In genomic region chr10:111595513-111595995, GRCm38 (mm10) we compare ENCODE assay signal across 9 mouse cellular contexts.
DNase-seq lines count a peak whose midpoint lies in the region; ATAC-seq and TF ChIP-seq lines count a peak whose summit lies in the region.
"Had no signal": no experiment of that assay in that cellular context is flagged by ENCODE, and none has a peak within 500 bp of the region (broad histone marks: within the 10 kb centered on the region; RNA-seq: fewer than 3 reads in every experiment).

No protein-coding gene starts in this region.

- no peak for TF ChIP-seq POLR2A in testis, adult 2 months (IDR thresholded peaks at IDR 0.05; ENCODE audit: control insufficient read depth, low read depth, low read length)

- peak overlapping the region; percentile 9; the same call in 1 of the 2 replicates for H3K27ac ChIP-seq in forebrain, embryonic 10.5 days
- no peak overlapping the region for H3K27ac ChIP-seq in forebrain, embryonic 15.5 days (replicated peaks)
- H3K27ac ChIP-seq in testis, adult 2 months (ENCODE audit: control insufficient read depth, insufficient read depth, low read depth, low read length): no peak overlapping the region
- peak overlapping the region; percentile 48 for H3K27ac ChIP-seq in liver, embryonic 15.5 days (replicated peaks)
- no peak overlapping the region for H3K27ac ChIP-seq in forebrain, embryonic 11.5 days (ENCODE audit: low read depth, low read length)
- H3K27ac ChIP-seq: embryonic facial prominence, embryonic 12.5 days had no signal

- peaks cover 4% of the 10 kb centered on the region; the same call in 1 of the 2 replicates for H3K9me3 ChIP-seq in forebrain, embryonic 10.5 days
- no peaks in the 10 kb centered on the region for H3K9me3 ChIP-seq in forebrain, embryonic 15.5 days
- H3K9me3 ChIP-seq in liver, embryonic 15.5 days (replicated peaks): no peaks in the 10 kb centered on the region
- no peaks in the 10 kb centered on the region for H3K9me3 ChIP-seq in forebrain, embryonic 11.5 days (ENCODE audit: control insufficient read depth, low read length)
- H3K9me3 ChIP-seq: embryonic facial prominence, embryonic 12.5 days had no signal

- H3K4me3 ChIP-seq in forebrain, embryonic 10.5 days: no peak overlapping the region
- H3K4me3 ChIP-seq in forebrain, embryonic 15.5 days: no peak overlapping the region
- peak overlapping the region; percentile 95 for H3K4me3 ChIP-seq in testis, adult 2 months (ENCODE audit: control insufficient read depth, low read depth, low read length)
- no peak overlapping the region for H3K4me3 ChIP-seq in liver, embryonic 15.5 days (replicated peaks)
- H3K4me3 ChIP-seq in forebrain, embryonic 11.5 days (ENCODE audit: low read depth, low read length): no peak overlapping the region
- H3K4me3 ChIP-seq: embryonic facial prominence, embryonic 12.5 days had no signal

- WGBS in forebrain, embryonic 10.5 days: 69% methylated on average over 8 of the region's 8 CpGs
- 80% methylated on average over 8 of the region's 8 CpGs for WGBS in forebrain, embryonic 15.5 days
- whole genome bisulfite sequencing in liver, embryonic 15.5 days (ENCODE audit: insufficient replicate concordance): 5% methylated on average over 8 of the region's 8 CpGs
- 69% methylated on average over 8 of the region's 8 CpGs for WGBS in forebrain, embryonic 11.5 days

- peaks cover 21% of the 10 kb centered on the region for H3K4me1 ChIP-seq in forebrain, embryonic 10.5 days
- peaks cover 7% of the 10 kb centered on the region for H3K4me1 ChIP-seq in forebrain, embryonic 15.5 days
- peaks cover 9% of the 10 kb centered on the region for H3K4me1 ChIP-seq in testis, adult 2 months (ENCODE audit: control insufficient read depth, insufficient read depth, low read length)
- H3K4me1 ChIP-seq in liver, embryonic 15.5 days (replicated peaks): peaks cover 48% of the 10 kb centered on the region
- no peaks in the 10 kb centered on the region for H3K4me1 ChIP-seq in forebrain, embryonic 11.5 days (replicated peaks; ENCODE audit: control insufficient read depth, insufficient read depth, low read length)

- ATAC-seq in forebrain, embryonic 15.5 days (replicated peaks): no peak
- peak; percentile 82 for ATAC-seq in liver, embryonic 15.5 days (ENCODE audit: insufficient read depth)
- no peak for ATAC-seq in forebrain, embryonic 11.5 days (replicated peaks; ENCODE audit: low FRiP score)

- DNase-seq in forebrain, embryonic 10.5 days (ENCODE audit: extremely low spot score, low spot score): no peak
- no peak for DNase-seq in testis, postnatal 14 days (ENCODE audit: low spot score)
- no peak for DNase-seq in gastrocnemius, postnatal 4 days (ENCODE audit: low spot score in 2 of 2)
- no peak for DNase-seq in forebrain, embryonic 11.5 days (ENCODE audit: low spot score)
- no peak for DNase-seq in spleen, postnatal 14 days (ENCODE audit: low spot score in 2 of 2)

- H3K36me3 ChIP-seq in forebrain, embryonic 10.5 days (replicated peaks): no peaks in the 10 kb centered on the region
- no peaks in the 10 kb centered on the region for H3K36me3 ChIP-seq in forebrain, embryonic 15.5 days
- no peaks in the 10 kb centered on the region for H3K36me3 ChIP-seq in testis, adult 2 months (ENCODE audit: control insufficient read depth, insufficient read depth, low read length)
- H3K36me3 ChIP-seq in liver, embryonic 15.5 days (replicated peaks): no peaks in the 10 kb centered on the region
- H3K36me3 ChIP-seq in forebrain, embryonic 11.5 days (ENCODE audit: control insufficient read depth, insufficient read depth, low read length): no peaks in the 10 kb centered on the region
- H3K36me3 ChIP-seq: embryonic facial prominence, embryonic 12.5 days had no signal

- H3K27me3 ChIP-seq in forebrain, embryonic 10.5 days (ENCODE audit: poor library complexity, severe bottlenecking): peaks cover 1% of the 10 kb centered on the region; the same call in 1 of the 2 replicates
- H3K27me3 ChIP-seq in forebrain, embryonic 15.5 days: no peaks in the 10 kb centered on the region
- no peaks in the 10 kb centered on the region for H3K27me3 ChIP-seq in testis, adult 2 months (ENCODE audit: control insufficient read depth, insufficient read depth, low read length)
- 0 out of 2 replicates have a peak, but pooled peaks cover 3% of the 10 kb centered on the region for H3K27me3 ChIP-seq in liver, embryonic 15.5 days
- H3K27me3 ChIP-seq in forebrain, embryonic 11.5 days (ENCODE audit: control insufficient read depth, insufficient read depth, low read length): no peaks in the 10 kb centered on the region
- H3K27me3 ChIP-seq: embryonic facial prominence, embryonic 12.5 days had no signal

- no peak overlapping the region for H3K4me2 ChIP-seq in forebrain, embryonic 15.5 days (replicated peaks)
- H3K4me2 ChIP-seq in liver, embryonic 15.5 days: peak overlapping the region; percentile 46
- no peak overlapping the region for H3K4me2 ChIP-seq in forebrain, embryonic 11.5 days (ENCODE audit: low read depth, low read length, severe bottlenecking)
- H3K4me2 ChIP-seq: embryonic facial prominence, embryonic 12.5 days had no signal

- no peak overlapping the region for H3K9ac ChIP-seq in forebrain, embryonic 15.5 days (replicated peaks)
- H3K9ac ChIP-seq in liver, embryonic 15.5 days: no peak overlapping the region
- H3K9ac ChIP-seq in forebrain, embryonic 11.5 days (ENCODE audit: low read length): no peak overlapping the region
- H3K9ac ChIP-seq: embryonic facial prominence, embryonic 12.5 days had no signal

- no peak for TF ChIP-seq CTCF in testis, adult 2 months (IDR thresholded peaks at IDR 0.05; ENCODE audit: control insufficient read depth, insufficient read depth, insufficient replicate concordance, low read depth, low read length)

Comparison
In these comparisons a context has a peak if more than half of its experiments do, and no peak if none do; other contexts are left out.
1. H3K27ac ChIP-seq: peak in forebrain, embryonic 10.5 days (single experiment) and liver, embryonic 15.5 days (single experiment); none in forebrain, embryonic 15.5 days (single experiment), testis, adult 2 months (single experiment) and forebrain, embryonic 11.5 days (single experiment).